Comparison of ENCODE assay signal across 14 mouse cellular contexts in genomic region chr8:11475876-11476275, GRCm38 (mm10). TPM values are rescaled to one million over a fixed set of nuclear protein-coding genes. Genes with fewer than 3 reads are reported as not detected.
DNase-seq lines count a peak whose midpoint lies in the region; ATAC-seq and TF ChIP-seq lines count a peak whose summit lies in the region.
"Had no signal": no experiment of that assay in that cellular context is flagged by ENCODE, and none has a peak within 500 bp of the region (broad histone marks: within the 10 kb centered on the region; RNA-seq: fewer than 3 reads in every experiment).

No protein-coding gene starts in this region.

- H3K27ac ChIP-seq in heart, embryonic 11.5 days (ENCODE audit: low read depth, low read length) = peak overlapping the region; percentile 77
- peak overlapping the region; percentile 85 for H3K27ac ChIP-seq in lung, embryonic 14.5 days (ENCODE audit: low read depth)
- H3K27ac ChIP-seq in intestine, postnatal 0 days (ENCODE audit: low read depth, low read length) = peak overlapping the region; percentile 81; the same call in 1 of the 2 replicates

- 12% methylated on average over 2 of the region's 2 CpGs for WGBS in heart, embryonic 11.5 days (ENCODE audit: insufficient replicate concordance)
- WGBS in lung, embryonic 14.5 days = 17% methylated on average over 2 of the region's 2 CpGs
- 19% methylated on average over 2 of the region's 2 CpGs for WGBS in intestine, postnatal 0 days

- no peaks in the 10 kb centered on the region for H3K9me3 ChIP-seq in heart, embryonic 11.5 days (replicated peaks; ENCODE audit: control insufficient read depth, low read length)
- H3K9me3 ChIP-seq in lung, embryonic 14.5 days (ENCODE audit: low read depth, low read length) = no peaks in the 10 kb centered on the region
- no peaks in the 10 kb centered on the region for H3K9me3 ChIP-seq in intestine, postnatal 0 days (ENCODE audit: control insufficient read depth)
- no peaks in the 10 kb centered on the region for H3K9me3 ChIP-seq in megakaryocyte, embryonic 14.5 days

- peaks cover 31% of the 10 kb centered on the region for H3K27me3 ChIP-seq in heart, embryonic 11.5 days (ENCODE audit: control insufficient read depth, insufficient read depth, low read length)
- peaks cover 39% of the 10 kb centered on the region for H3K27me3 ChIP-seq in lung, embryonic 14.5 days (ENCODE audit: insufficient read depth, low read length)
- no peaks in the 10 kb centered on the region; the same call in 1 of the 2 replicates for H3K27me3 ChIP-seq in intestine, postnatal 0 days (replicated peaks; ENCODE audit: control insufficient read depth, insufficient read depth, low read length)
- peaks cover 88% of the 10 kb centered on the region for H3K27me3 ChIP-seq in megakaryocyte, embryonic 14.5 days (replicated peaks)

- DNase-seq in heart, postnatal 10 days = no peak
- DNase-seq in lung, embryonic 14.5 days = no peak
- no peak for DNase-seq in lung, adult 18-20 months
- no peak for DNase-seq in Muller cell, postnatal 12 days (ENCODE audit: inconsistent ontology term)
- DNase-seq: B cell, adult 2 months; cerebellum, adult 11-12 months; retina, postnatal 1 day; spleen, adult 18-20 months had no signal

- H3K4me1 ChIP-seq in heart, embryonic 11.5 days (ENCODE audit: control insufficient read depth, insufficient read depth, low read length) = peaks cover 27% of the 10 kb centered on the region
- H3K4me1 ChIP-seq in lung, embryonic 14.5 days (ENCODE audit: insufficient read depth) = peaks cover 14% of the 10 kb centered on the region; the same call in 1 of the 2 replicates
- H3K4me1 ChIP-seq in intestine, postnatal 0 days (replicated peaks; ENCODE audit: control insufficient read depth, insufficient read depth, low read length) = peaks cover 17% of the 10 kb centered on the region
- H3K4me1 ChIP-seq in megakaryocyte, embryonic 14.5 days = peaks cover 65% of the 10 kb centered on the region

- intact Hi-C loops in heart, postnatal 10 days (cut with DNase I) = no loop called here

- H3K4me3 ChIP-seq in heart, embryonic 11.5 days (ENCODE audit: low read depth, low read length) = no peak overlapping the region
- peak overlapping the region; percentile 62; the same call in 1 of the 2 replicates for H3K4me3 ChIP-seq in lung, embryonic 14.5 days (ENCODE audit: low read depth, low read length)
- peak overlapping the region; percentile 66 for H3K4me3 ChIP-seq in intestine, postnatal 0 days (ENCODE audit: low read depth, low read length)
- H3K4me3 ChIP-seq in megakaryocyte, embryonic 14.5 days (replicated peaks) = peak overlapping the region; percentile 5
- H3K4me3 ChIP-seq: erythroblast, embryonic 14.5 days had no signal

- no peak for ATAC-seq in heart, embryonic 11.5 days (replicated peaks; ENCODE audit: insufficient number of reproducible peaks, low FRiP score, low TSS enrichment)
- no peak for ATAC-seq in lung, embryonic 14.5 days (ENCODE audit: insufficient read depth)
- ATAC-seq in intestine, postnatal 0 days = no peak
- ATAC-seq in CD4-positive, CD25-positive, alpha-beta regulatory T cell, adult 4 months = no peak

- no peaks in the 10 kb centered on the region for H3K36me3 ChIP-seq in heart, embryonic 11.5 days (ENCODE audit: control insufficient read depth, insufficient read depth, low read length)
- no peaks in the 10 kb centered on the region for H3K36me3 ChIP-seq in lung, embryonic 14.5 days (ENCODE audit: insufficient read depth)
- no peaks in the 10 kb centered on the region for H3K36me3 ChIP-seq in intestine, postnatal 0 days (ENCODE audit: control insufficient read depth, insufficient read depth)
- no peaks in the 10 kb centered on the region for H3K36me3 ChIP-seq in megakaryocyte, embryonic 14.5 days (replicated peaks; ENCODE audit: low read length)

- TF ChIP-seq CTCF in lung, embryonic 14.5 days (IDR thresholded peaks at IDR 0.05; ENCODE audit: low read depth) = no peak
- TF ChIP-seq CTCF in intestine, postnatal 0 days (IDR thresholded peaks at IDR 0.05; ENCODE audit: low read depth) = no peak

- H3K4me2 ChIP-seq in heart, embryonic 11.5 days = peak overlapping the region; percentile 98
- peak overlapping the region; percentile 100 for H3K4me2 ChIP-seq in lung, embryonic 14.5 days
- H3K4me2 ChIP-seq in intestine, postnatal 0 days (replicated peaks; ENCODE audit: low read depth) = peak overlapping the region; percentile 98

- H3K9ac ChIP-seq in heart, embryonic 11.5 days (ENCODE audit: low read depth, low read length) = no peak overlapping the region; the same call in 1 of the 2 replicates
- H3K9ac ChIP-seq in lung, embryonic 14.5 days = no peak overlapping the region
- H3K9ac ChIP-seq in intestine, postnatal 0 days (ENCODE audit: low read depth, low read length) = no peak overlapping the region

RNA-seq across cellular contexts. Expression of gene Rab20, which starts 2.6 kb away (rescaled TPM):
- polyA plus RNA-seq in heart, embryonic 11.5 days (2014; fragmentation: Nextera tagmentation; extraction: Ambion mirVana) = 20.9 and 25.4 TPM in 2 replicates
- 10 to 100 TPM; 28.6 to 30.4 TPM for total RNA-seq in heart, postnatal 10 days (2021)
- 12.8 and 12.9 TPM in 2 replicates for polyA plus RNA-seq in lung, embryonic 14.5 days (2014; fragmentation: Nextera tagmentation; extraction: Ambion mirVana)
- 42.4 and 43.5 TPM in 2 replicates for polyA plus RNA-seq in intestine, postnatal 0 days (2015; fragmentation: Nextera tagmentation; extraction: Ambion mirVana)
- polyA plus RNA-seq in megakaryocyte, embryonic 14.5 days (2012; ENCODE audit: insufficient read depth, low replicate concordance) = 13.3 TPM in 1 of 2 replicates, not detected in the other
- 10 to 100 TPM; 12.0 to 12.8 TPM for polyA plus RNA-seq in CD4-positive, CD25-positive, alpha-beta regulatory T cell, adult 4 months (2017; shearing (Covaris generic))
- polyA plus RNA-seq: neural tube, embryonic 14.5 days had no signal

RNA-seq across cellular contexts. Expression of gene Naxd, which starts 21.4 kb away (rescaled TPM):
- 72.0 and 75.8 TPM in 2 replicates for polyA plus RNA-seq in heart, embryonic 11.5 days (2014; fragmentation: Nextera tagmentation; extraction: Ambion mirVana)
- total RNA-seq in heart, postnatal 10 days (2021) = 10 to 100 TPM; 40.2 to 41.7 TPM
- polyA plus RNA-seq in lung, embryonic 14.5 days (2014; fragmentation: Nextera tagmentation; extraction: Ambion mirVana) = 119 and 131 TPM in 2 replicates
- 82.8 and 83.5 TPM in 2 replicates for polyA plus RNA-seq in intestine, postnatal 0 days (2015; fragmentation: Nextera tagmentation; extraction: Ambion mirVana)
- polyA plus RNA-seq in megakaryocyte, embryonic 14.5 days (2012; ENCODE audit: insufficient read depth, low replicate concordance) = 49.5 and 114 TPM in 2 replicates
- polyA plus RNA-seq in CD4-positive, CD25-positive, alpha-beta regulatory T cell, adult 4 months (2017; shearing (Covaris generic)) = 10 to 100 TPM; 56.4 to 77.8 TPM
